8 mouse cellular contexts compared by ENCODE assay signal in genomic region chr2:156393155-156393828, GRCm38 (mm10). TPM values are rescaled to one million over a fixed set of nuclear protein-coding genes. Genes with fewer than 3 reads are reported as not detected.
DNase-seq lines count a peak whose midpoint lies in the region; ATAC-seq and TF ChIP-seq lines count a peak whose summit lies in the region.

No protein-coding gene starts in this region.

- WGBS in heart, embryonic 10.5 days: 69% methylated on average over 5 of the region's 5 CpGs
- 54% methylated on average over 5 of the region's 5 CpGs for WGBS in forebrain, embryonic 15.5 days
- 44% methylated on average over 5 of the region's 5 CpGs for WGBS in liver, embryonic 15.5 days (ENCODE audit: insufficient replicate concordance)
- 50% methylated on average over 5 of the region's 5 CpGs for WGBS in lung, adult 2 months

- no peak for DNase-seq in heart, embryonic 10.5 days (ENCODE audit: low spot score)
- DNase-seq in heart, postnatal 36 days: no peak
- DNase-seq in CD4-positive helper T cell, adult 2 months (ENCODE audit: low read depth, low spot score): peak; percentile 13
- no peak for DNase-seq in gastrocnemius, postnatal 36 days
- no peak for DNase-seq in layer of hippocampus, adult 9-11 months
- no peak for DNase-seq in lung, adult 2 months

- TF ChIP-seq CTCF in lung, adult 2 months (IDR thresholded peaks at IDR 0.05; ENCODE audit: insufficient read depth, low read length): no peak

- no peaks in the 10 kb centered on the region for H3K9me3 ChIP-seq in heart, embryonic 10.5 days
- no peaks in the 10 kb centered on the region for H3K9me3 ChIP-seq in forebrain, embryonic 15.5 days
- H3K9me3 ChIP-seq in liver, embryonic 15.5 days (replicated peaks): no peaks in the 10 kb centered on the region

- ATAC-seq in forebrain, embryonic 15.5 days (replicated peaks): peak; percentile 59
- ATAC-seq in liver, embryonic 15.5 days (ENCODE audit: insufficient read depth): no peak

- TF ChIP-seq POLR2A in lung, adult 2 months (IDR thresholded peaks at IDR 0.05; ENCODE audit: borderline replicate concordance, extremely low read depth, low read depth, low read length): no peak

- H3K4me2 ChIP-seq in forebrain, embryonic 15.5 days (replicated peaks): peak overlapping the region; percentile 39
- H3K4me2 ChIP-seq in liver, embryonic 15.5 days: peak overlapping the region; percentile 49

- H3K4me3 ChIP-seq in heart, embryonic 10.5 days: peak overlapping the region; percentile 54
- H3K4me3 ChIP-seq in forebrain, embryonic 15.5 days: peak overlapping the region; percentile 39
- H3K4me3 ChIP-seq in liver, embryonic 15.5 days (replicated peaks): peak overlapping the region; percentile 53
- H3K4me3 ChIP-seq in lung, adult 2 months (replicated peaks; ENCODE audit: extremely low read depth, low read depth, low read length): no peak overlapping the region

- H3K36me3 ChIP-seq in heart, embryonic 10.5 days: no peaks in the 10 kb centered on the region
- H3K36me3 ChIP-seq in forebrain, embryonic 15.5 days: no peaks in the 10 kb centered on the region
- no peaks in the 10 kb centered on the region for H3K36me3 ChIP-seq in liver, embryonic 15.5 days (replicated peaks)

- H3K27me3 ChIP-seq in heart, embryonic 10.5 days (ENCODE audit: insufficient read depth, poor library complexity, severe bottlenecking): no peaks in the 10 kb centered on the region
- H3K27me3 ChIP-seq in forebrain, embryonic 15.5 days: no peaks in the 10 kb centered on the region
- no peaks in the 10 kb centered on the region for H3K27me3 ChIP-seq in liver, embryonic 15.5 days

- intact Hi-C loops in heart, postnatal 36 days (cut with DNase I): loop anchor here (2.0 kb wide), 1 partner anchor 82 kb away; no protein-coding TSS in a partner anchor
- intact Hi-C loops in gastrocnemius, postnatal 36 days (cut with DNase I): no loop called here

- peak overlapping the region; percentile 36; the same call in 1 of the 2 replicates for H3K9ac ChIP-seq in forebrain, embryonic 15.5 days (replicated peaks)
- H3K9ac ChIP-seq in liver, embryonic 15.5 days: no peak overlapping the region

- peaks cover 18% of the 10 kb centered on the region for H3K4me1 ChIP-seq in heart, embryonic 10.5 days
- H3K4me1 ChIP-seq in forebrain, embryonic 15.5 days: peaks cover 5% of the 10 kb centered on the region
- 0 out of 2 replicates have a peak, but pooled peaks cover 6% of the 10 kb centered on the region for H3K4me1 ChIP-seq in liver, embryonic 15.5 days (replicated peaks)
- no peaks in the 10 kb centered on the region for H3K4me1 ChIP-seq in lung, adult 2 months (ENCODE audit: control insufficient read depth, insufficient read depth, low read length)

- H3K27ac ChIP-seq in heart, embryonic 10.5 days: peak overlapping the region; percentile 83
- peak overlapping the region; percentile 48; the same call in 1 of the 2 replicates for H3K27ac ChIP-seq in forebrain, embryonic 15.5 days (replicated peaks)
- H3K27ac ChIP-seq in liver, embryonic 15.5 days (replicated peaks): no peak overlapping the region

RNA-seq across cellular contexts. Expression of gene Epb41l1, which starts 27.4 kb away (rescaled TPM):
- polyA plus RNA-seq in heart, embryonic 10.5 days (2016; fragmentation: Nextera tagmentation; extraction: Ambion mirVana): 0.97 and 1.5 TPM in 2 replicates
- 1 to 10 TPM; 6.3 to 9.1 TPM for total RNA-seq in heart, postnatal 36 days (2021)
- polyA plus RNA-seq in forebrain, embryonic 15.5 days (2015; fragmentation: Nextera tagmentation; extraction: Ambion mirVana): 11.2 and 11.4 TPM in 2 replicates
- polyA plus RNA-seq in liver, embryonic 15.5 days (2015; fragmentation: Nextera tagmentation; extraction: Ambion mirVana): 0.54 and 0.55 TPM in 2 replicates
- 1 to 10 TPM; 4.3 to 4.9 TPM for total RNA-seq in gastrocnemius, postnatal 36 days (2021)
- 24.7 and 25.1 TPM in 2 replicates for polyA plus RNA-seq in lung, adult 2 months (2012; rRNA removed)
